Mouse (Mus musculus): Measurements from ENCODE around the gene Mitf. TPM values are rescaled to one million over a fixed set of nuclear protein-coding genes. Genes with fewer than 3 reads are reported as not detected.

The Mitf gene
- total RNA-seq, 2 experiments from 2014 or later, result 7.8 to 8.2 TPM

GRCm38 (mm10) chr6:97788361-97788974 lies 18.4 kb upstream of the Mitf start:
- H3K4me3 ChIP-seq, result no peak overlapping the region
- no peak for DNase-seq (ENCODE audit: extremely low spot score in 1 of 2, low spot score in 2 of 2)
- no peak for TF ChIP-seq CTCF (IDR thresholded peaks at IDR 0.05)
- H3K27ac ChIP-seq, result no peak overlapping the region
- intact Hi-C loops (cut with DNase I), result no loop called here

GRCm38 (mm10) chr6:97789700-97790099 lies 17.2 kb upstream of the Mitf start:
- no peak for DNase-seq (ENCODE audit: extremely low spot score in 1 of 2, low spot score in 2 of 2)
- intact Hi-C loops (cut with DNase I), result no loop called here
- TF ChIP-seq CTCF (IDR thresholded peaks at IDR 0.05), result no peak
- Histone ChIP-seq H3K4me3 (no peak overlapping the region), H3K27ac (no peak overlapping the region)

GRCm38 (mm10) chr6:97792104-97792503 lies 14.7 kb upstream of the Mitf start:
- no peak for DNase-seq (ENCODE audit: extremely low spot score in 1 of 2, low spot score in 2 of 2)
- no peak overlapping the region for H3K4me3 ChIP-seq
- intact Hi-C loops (cut with DNase I), result no loop called here

DNA sequence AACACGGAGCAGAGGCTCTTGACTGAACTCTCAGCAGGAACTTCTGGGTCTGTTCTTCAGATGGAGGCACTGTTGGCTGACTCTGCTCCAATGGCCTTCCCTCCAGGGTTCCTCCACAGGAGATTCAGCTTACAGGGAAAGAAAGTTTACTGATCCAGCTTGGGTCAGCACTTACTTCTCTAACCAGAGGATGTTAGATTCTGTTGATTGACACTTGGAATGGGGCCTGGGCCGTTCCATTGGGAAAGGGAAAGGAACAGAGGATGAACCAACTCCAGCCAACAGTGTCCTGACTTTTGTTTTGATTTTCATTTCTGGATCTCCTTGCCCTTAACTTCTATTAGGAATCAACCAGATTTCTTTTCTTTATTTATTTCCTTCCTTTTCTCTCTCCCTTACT lies 11.7 kb upstream of the Mitf start:
- no peak for TF ChIP-seq CTCF (IDR thresholded peaks at IDR 0.05)
- no peak for DNase-seq (ENCODE audit: extremely low spot score in 1 of 2, low spot score in 2 of 2)
- Histone ChIP-seq H3K4me3 (no peak overlapping the region), H3K27ac (no peak overlapping the region)
- intact Hi-C loops (cut with DNase I), result no loop called here

More at GRCm38 (mm10) chr6:97792104-97792503, 14.7 kb upstream of the Mitf start:
- TF ChIP-seq CTCF (IDR thresholded peaks at IDR 0.05), result peak; percentile 48
- H3K27ac ChIP-seq, result no peak overlapping the region

GRCm38 (mm10) chr6:97800615-97801014 lies 6.2 kb upstream of the Mitf start:
- no peak for DNase-seq (ENCODE audit: extremely low spot score in 1 of 2, low spot score in 2 of 2)
- H3K27ac ChIP-seq, result no peak overlapping the region
- no peak overlapping the region for H3K4me3 ChIP-seq
- intact Hi-C loops (cut with DNase I), result no loop called here
- no peak for TF ChIP-seq CTCF (IDR thresholded peaks at IDR 0.05)

- intact Hi-C loops (cut with DNase I), result no loop called here
- no peak for TF ChIP-seq CTCF (IDR thresholded peaks at IDR 0.05)
- Histone ChIP-seq H3K27ac (no peak overlapping the region), H3K4me3 (peak overlapping the region; percentile 97)
- no peak for DNase-seq (ENCODE audit: extremely low spot score in 1 of 2, low spot score in 2 of 2)
Observed at GRCm38 (mm10) chr6:97806051-97806450, 801 bp upstream of the Mitf start.

GRCm38 (mm10) chr6:97814191-97814590 lies 7.3 kb downstream of the Mitf start:
- no peak overlapping the region for H3K4me3 ChIP-seq
- no peak overlapping the region for H3K27ac ChIP-seq
- no peak for TF ChIP-seq CTCF (IDR thresholded peaks at IDR 0.05)
- DNase-seq (ENCODE audit: extremely low spot score in 1 of 2, low spot score in 2 of 2), result no peak
- intact Hi-C loops (cut with DNase I), result no loop called here

- no peak for DNase-seq (ENCODE audit: extremely low spot score in 1 of 2, low spot score in 2 of 2)
- Histone ChIP-seq H3K4me3 (no peak overlapping the region), H3K27ac (no peak overlapping the region)
- intact Hi-C loops (cut with DNase I), result no loop called here
- no peak for TF ChIP-seq CTCF (IDR thresholded peaks at IDR 0.05)
Observed at GRCm38 (mm10) chr6:97815723-97816122, 8.9 kb downstream of the Mitf start.

DNA sequence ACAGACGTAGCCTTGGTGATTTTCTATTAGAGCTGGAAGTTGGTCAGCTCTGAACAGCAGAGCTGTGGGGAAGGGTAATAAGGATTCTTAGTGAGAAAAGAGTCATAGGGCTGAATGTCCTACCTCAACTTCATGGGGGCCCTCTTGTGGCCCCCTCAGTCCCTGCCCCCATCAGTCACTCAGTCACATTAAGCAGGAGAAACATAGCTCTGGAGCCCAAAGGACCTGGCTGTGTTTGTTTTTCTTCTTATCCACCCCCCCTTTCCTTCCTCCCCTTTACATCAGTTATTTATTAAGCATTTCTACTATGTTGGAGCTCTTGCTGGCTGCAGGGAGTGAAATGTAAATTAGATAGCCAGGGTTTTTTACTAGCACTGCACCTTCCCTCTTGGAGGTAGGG lies 10.0 kb downstream of the Mitf start:
- no peak for TF ChIP-seq CTCF (IDR thresholded peaks at IDR 0.05)
- intact Hi-C loops (cut with DNase I), result no loop called here

DNA sequence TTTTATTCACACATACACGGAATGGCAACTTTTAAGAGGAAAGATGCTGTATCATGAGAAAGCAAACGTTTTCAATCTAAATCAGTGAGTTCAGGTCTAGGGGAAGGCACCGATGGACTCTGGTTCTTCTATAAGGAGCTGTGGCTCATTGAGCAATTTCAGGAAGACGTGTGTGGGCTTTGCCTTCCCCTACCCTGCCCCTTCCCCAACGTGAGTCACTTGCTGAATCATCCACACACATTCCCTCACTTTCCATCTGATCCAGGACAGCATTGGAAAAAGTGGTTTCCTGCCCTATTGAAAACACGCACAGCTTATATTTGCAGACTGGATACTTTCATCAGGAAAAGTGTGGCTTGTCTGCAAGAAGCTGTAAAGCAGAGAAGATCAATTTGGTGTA lies 11.3 kb downstream of the Mitf start:
- TF ChIP-seq CTCF (IDR thresholded peaks at IDR 0.05), result no peak
- H3K27ac ChIP-seq, result no peak overlapping the region
- no peak for DNase-seq (ENCODE audit: extremely low spot score in 1 of 2, low spot score in 2 of 2)
- intact Hi-C loops (cut with DNase I), result no loop called here
- no peak overlapping the region for H3K4me3 ChIP-seq

More for the DNA sequence above, 10.0 kb downstream of the Mitf start:
- DNase-seq (ENCODE audit: extremely low spot score in 1 of 2, low spot score in 2 of 2), result no peak
- H3K4me3 ChIP-seq, result no peak overlapping the region
- no peak overlapping the region for H3K27ac ChIP-seq

GRCm38 (mm10) chr6:97818948-97819347 lies 12.1 kb downstream of the Mitf start:
- no peak overlapping the region for H3K27ac ChIP-seq
- no peak for TF ChIP-seq CTCF (IDR thresholded peaks at IDR 0.05)
- H3K4me3 ChIP-seq, result no peak overlapping the region
- intact Hi-C loops (cut with DNase I), result no loop called here
- no peak for DNase-seq (ENCODE audit: extremely low spot score in 1 of 2, low spot score in 2 of 2)

- H3K27ac ChIP-seq, result no peak overlapping the region
- no peak overlapping the region for H3K4me3 ChIP-seq
- no peak for TF ChIP-seq CTCF (IDR thresholded peaks at IDR 0.05)
- no peak for DNase-seq (ENCODE audit: extremely low spot score in 1 of 2, low spot score in 2 of 2)
- intact Hi-C loops (cut with DNase I), result no loop called here
Observed at GRCm38 (mm10) chr6:97820505-97820904, 13.7 kb downstream of the Mitf start.

DNA sequence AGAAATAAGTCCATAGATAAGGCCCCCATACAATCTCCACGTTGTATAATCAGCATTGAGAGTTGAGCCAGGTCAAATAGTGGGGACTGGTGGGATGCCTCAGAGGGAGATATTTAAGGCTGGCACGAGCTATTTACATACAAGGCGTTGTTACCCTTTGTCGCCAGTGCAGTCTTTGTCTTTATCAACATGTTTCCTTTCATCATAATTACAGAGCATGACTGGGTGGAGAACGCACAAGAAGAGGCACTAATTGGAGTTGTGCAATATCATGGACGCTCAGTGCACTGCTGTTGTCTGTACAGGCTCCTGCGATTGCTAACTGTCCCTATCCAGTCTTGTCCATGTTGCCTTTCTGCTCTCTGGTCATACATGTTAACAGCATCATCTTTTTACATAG lies 15.0 kb downstream of the Mitf start:
- no peak for DNase-seq (ENCODE audit: extremely low spot score in 1 of 2, low spot score in 2 of 2)
- Histone ChIP-seq H3K27ac (no peak overlapping the region), H3K4me3 (no peak overlapping the region)
- no peak for TF ChIP-seq CTCF (IDR thresholded peaks at IDR 0.05)
- intact Hi-C loops (cut with DNase I), result no loop called here
